Mouse (Mus musculus): ENCODE results near the gene Eps15. TPM values are rescaled to one million over a fixed set of nuclear protein-coding genes. Genes with fewer than 3 reads are reported as not detected.

Gene Eps15
- polyA plus RNA-seq, 1 experiment from 2014 or later = 26.6 TPM

GRCm38 (mm10) chr4:109341222-109341621 lies 61.2 kb downstream of the Eps15 start:
- Histone ChIP-seq H3K4me1 (replicated peaks; ENCODE audit: insufficient read depth, low read length) (no peaks in the 10 kb centered on the region), H3K27me3 (ENCODE audit: insufficient read depth, low read length) (no peaks in the 10 kb centered on the region), H3K27ac (no peak overlapping the region), H3K4me3 (replicated peaks; ENCODE audit: low read depth, low read length) (no peak overlapping the region), H3K36me3 (ENCODE audit: insufficient read depth, low read length) (no peaks in the 10 kb centered on the region), H3K4me2 (ENCODE audit: low read length) (no peak overlapping the region), H3K9me3 (replicated peaks; ENCODE audit: low read length) (no peaks in the 10 kb centered on the region), H3K9ac (ENCODE audit: low read depth, low read length) (no peak overlapping the region)
- DNase-seq (ENCODE audit: low spot score) = peak; percentile 11
- ATAC-seq (replicated peaks; ENCODE audit: low FRiP score, low read depth) = no peak
- 56% methylated on average over 1 of the region's 1 CpGs for WGBS
- TF ChIP-seq CTCF (IDR thresholded peaks at IDR 0.05; ENCODE audit: low read depth) = no peak

GRCm38 (mm10) chr4:109342783-109343485 lies 62.9 kb downstream of the Eps15 start:
- peak; percentile 43 for DNase-seq (ENCODE audit: low spot score)
- ATAC-seq (replicated peaks; ENCODE audit: low FRiP score, low read depth) = no peak

GRCm38 (mm10) chr4:109343909-109344308 lies 63.8 kb downstream of the Eps15 start:
- no peak overlapping the region for H3K4me2 ChIP-seq (ENCODE audit: low read length)
- ATAC-seq (replicated peaks; ENCODE audit: low FRiP score, low read depth) = no peak
- H3K27ac ChIP-seq = no peak overlapping the region
- TF ChIP-seq CTCF (IDR thresholded peaks at IDR 0.05; ENCODE audit: low read depth) = no peak
- H3K27me3 ChIP-seq (ENCODE audit: insufficient read depth, low read length) = no peaks in the 10 kb centered on the region
- no peak overlapping the region for H3K4me3 ChIP-seq (replicated peaks; ENCODE audit: low read depth, low read length)
- H3K4me1 ChIP-seq (replicated peaks; ENCODE audit: insufficient read depth, low read length) = no peaks in the 10 kb centered on the region
- H3K36me3 ChIP-seq (ENCODE audit: insufficient read depth, low read length) = no peaks in the 10 kb centered on the region
- no peak overlapping the region for H3K9ac ChIP-seq (ENCODE audit: low read depth, low read length)
- WGBS = 61% methylated on average over 5 of the region's 5 CpGs
- H3K9me3 ChIP-seq (replicated peaks; ENCODE audit: low read length) = no peaks in the 10 kb centered on the region
- peak; percentile 39 for DNase-seq (ENCODE audit: low spot score)

More at GRCm38 (mm10) chr4:109342783-109343485, 62.9 kb downstream of the Eps15 start:
- Histone ChIP-seq H3K4me1 (replicated peaks; ENCODE audit: insufficient read depth, low read length) (no peaks in the 10 kb centered on the region), H3K27me3 (ENCODE audit: insufficient read depth, low read length) (no peaks in the 10 kb centered on the region), H3K4me3 (replicated peaks; ENCODE audit: low read depth, low read length) (no peak overlapping the region), H3K4me2 (ENCODE audit: low read length) (no peak overlapping the region), H3K9ac (ENCODE audit: low read depth, low read length) (no peak overlapping the region), H3K27ac (no peak overlapping the region), H3K9me3 (replicated peaks; ENCODE audit: low read length) (no peaks in the 10 kb centered on the region), H3K36me3 (ENCODE audit: insufficient read depth, low read length) (no peaks in the 10 kb centered on the region)
- TF ChIP-seq CTCF (IDR thresholded peaks at IDR 0.05; ENCODE audit: low read depth) = no peak
- WGBS = 50% methylated on average over 4 of the region's 4 CpGs

GRCm38 (mm10) chr4:109378107-109378506 lies 98.0 kb downstream of the Eps15 start:
- H3K4me3 ChIP-seq (replicated peaks; ENCODE audit: low read depth, low read length) = no peak overlapping the region
- DNase-seq (ENCODE audit: low spot score) (no peak), ATAC-seq (replicated peaks; ENCODE audit: low FRiP score, low read depth) (no peak)
- H3K4me1 ChIP-seq (replicated peaks; ENCODE audit: insufficient read depth, low read length) = no peaks in the 10 kb centered on the region
- 90% methylated on average over 1 of the region's 1 CpGs for WGBS
- H3K27ac ChIP-seq = no peak overlapping the region
- peaks cover 7% of the 10 kb centered on the region for H3K36me3 ChIP-seq (ENCODE audit: insufficient read depth, low read length)
- TF ChIP-seq CTCF (IDR thresholded peaks at IDR 0.05; ENCODE audit: low read depth) = no peak
- no peaks in the 10 kb centered on the region for H3K9me3 ChIP-seq (replicated peaks; ENCODE audit: low read length)
- H3K27me3 ChIP-seq (ENCODE audit: insufficient read depth, low read length) = no peaks in the 10 kb centered on the region
- H3K4me2 ChIP-seq (ENCODE audit: low read length) = no peak overlapping the region
- H3K9ac ChIP-seq (ENCODE audit: low read depth, low read length) = no peak overlapping the region

- ATAC-seq (replicated peaks; ENCODE audit: low FRiP score, low read depth) = no peak
- H3K36me3 ChIP-seq (ENCODE audit: insufficient read depth, low read length) = peaks cover 4% of the 10 kb centered on the region; the same call in 1 of the 2 replicates
- H3K4me3 ChIP-seq (replicated peaks; ENCODE audit: low read depth, low read length) = no peak overlapping the region
- H3K27me3 ChIP-seq (ENCODE audit: insufficient read depth, low read length) = no peaks in the 10 kb centered on the region
- H3K9ac ChIP-seq (ENCODE audit: low read depth, low read length) = no peak overlapping the region
- no peaks in the 10 kb centered on the region for H3K9me3 ChIP-seq (replicated peaks; ENCODE audit: low read length)
- DNase-seq (ENCODE audit: low spot score) = no peak
- 83% methylated on average over 2 of the region's 2 CpGs for WGBS
- H3K4me1 ChIP-seq (replicated peaks; ENCODE audit: insufficient read depth, low read length) = no peaks in the 10 kb centered on the region
- no peak overlapping the region for H3K4me2 ChIP-seq (ENCODE audit: low read length)
- TF ChIP-seq CTCF (IDR thresholded peaks at IDR 0.05; ENCODE audit: low read depth) = no peak
- no peak overlapping the region for H3K27ac ChIP-seq
Measured at GRCm38 (mm10) chr4:109382457-109382856, 102.4 kb downstream of the Eps15 start.

- Histone ChIP-seq H3K27me3 (ENCODE audit: insufficient read depth, low read length) (no peaks in the 10 kb centered on the region), H3K4me2 (ENCODE audit: low read length) (no peak overlapping the region), H3K9me3 (replicated peaks; ENCODE audit: low read length) (no peaks in the 10 kb centered on the region), H3K36me3 (ENCODE audit: insufficient read depth, low read length) (no peaks in the 10 kb centered on the region; the same call in 1 of the 2 replicates), H3K4me3 (replicated peaks; ENCODE audit: low read depth, low read length) (no peak overlapping the region), H3K4me1 (replicated peaks; ENCODE audit: insufficient read depth, low read length) (no peaks in the 10 kb centered on the region), H3K9ac (ENCODE audit: low read depth, low read length) (no peak overlapping the region), H3K27ac (no peak overlapping the region)
- DNase-seq (ENCODE audit: low spot score) (no peak), ATAC-seq (replicated peaks; ENCODE audit: low FRiP score, low read depth) (no peak)
- no peak for TF ChIP-seq CTCF (IDR thresholded peaks at IDR 0.05; ENCODE audit: low read depth)
- 55% methylated on average over 4 of the region's 4 CpGs for WGBS
Measured at GRCm38 (mm10) chr4:109385599-109385998, 105.5 kb downstream of the Eps15 start.
